Mouse (Mus musculus) megakaryocyte, embryonic 14.5 days (primary cell): ENCODE measurements at regions not wholly inside any gene's neighbourhood (a gene's known extent, or its start where the extent isn't known, plus 50 kb on each side); places are given as distances from the start of the nearest gene placed in this dataset.

Experiments
- FLI1 ChIP-seq: IDR thresholded peaks from 2 replicates; pipeline ENCODE4 v1.6.1; 2012; ENCODE audit warnings: low read length, inconsistent platforms, mixed read lengths
- GATA1 ChIP-seq: IDR thresholded peaks from 3 replicates; pipeline ENCODE4 v1.6.1; 2012; ENCODE audit warnings: mixed read lengths, low read length, inconsistent platforms, borderline replicate concordance

DNA sequence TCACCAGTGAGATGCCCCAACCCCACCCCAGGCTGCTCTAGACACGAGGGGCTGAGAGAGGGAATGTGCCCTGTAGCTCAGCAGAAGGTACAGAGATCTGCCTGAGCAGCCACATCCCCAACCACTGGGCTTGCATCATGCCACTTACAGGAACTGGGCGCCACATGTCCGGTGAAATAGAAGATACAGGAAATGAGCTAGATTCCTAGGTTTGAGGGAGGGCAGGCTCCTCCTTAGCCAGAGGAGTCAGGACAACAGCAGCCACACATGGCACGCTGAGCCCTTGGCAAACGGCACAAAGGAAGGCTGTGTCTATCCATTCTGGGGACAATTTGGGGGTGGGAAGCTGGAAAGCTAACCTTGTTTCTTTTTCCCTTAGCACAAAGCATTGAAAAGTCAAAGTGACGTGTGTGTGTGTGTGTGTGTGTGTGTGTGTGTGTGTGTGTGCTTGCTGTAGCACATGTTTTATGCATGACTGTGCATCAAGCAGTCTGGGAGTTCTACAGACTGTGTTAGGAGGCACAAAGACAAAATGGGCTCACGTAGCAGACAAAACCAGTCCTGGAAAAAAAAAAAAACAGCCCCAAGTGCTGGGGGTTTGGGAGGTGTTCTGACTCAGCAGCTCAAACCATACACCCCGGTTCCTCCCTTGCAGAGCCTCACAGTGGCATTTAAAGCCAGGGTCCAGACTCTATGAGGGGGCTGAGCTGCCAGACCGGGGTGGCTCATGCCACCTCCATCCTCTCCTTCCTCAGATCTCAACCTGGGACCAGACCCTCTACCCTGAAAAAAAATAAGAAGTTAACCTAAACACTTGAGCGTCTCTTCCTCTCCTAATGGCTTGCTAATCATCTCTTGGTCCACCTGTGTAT, 343.7 kb upstream of the Smim15 start:
- TF ChIP-seq GATA1 (no peak), FLI1 (no peak)
